Mouse (Mus musculus) intestine, embryonic 16.5 days (tissue): Measurements from ENCODE around the gene Tgds. TPM values are rescaled to one million over a fixed set of nuclear protein-coding genes. Genes with fewer than 3 reads are reported as not detected.

ENCODE experiments used
- ATAC-seq: fragments of 200-750 bp; cut with Nextera tagmentation; 2 replicates; pipeline ENCODE4 v1.8.0; 2017; ENCODE audit warnings: moderate TSS enrichment, moderate library complexity
- H3K27ac ChIP-seq: fragments of 300-500 bp; sonication (generic); 2 replicates; pipeline ENCODE4 v1.5.1; 2014; ENCODE audit warnings: mild to moderate bottlenecking, low read length
- H3K27me3 ChIP-seq: fragments of 300-500 bp; sonication (generic); replicated peaks from 2 replicates; pipeline ENCODE4 v1.6.1; 2014; ENCODE audit warnings: low read length, control low read depth, mixed read lengths; ENCODE audit not compliant: control insufficient read depth, insufficient read depth
- H3K36me3 ChIP-seq: fragments of 300-500 bp; sonication (generic); 2 replicates; pipeline ENCODE4 v1.6.1; 2014; ENCODE audit warnings: low read length, control low read depth; ENCODE audit not compliant: control insufficient read depth, insufficient read depth
- H3K4me1 ChIP-seq: fragments of 300-500 bp; sonication (generic); 2 replicates; pipeline ENCODE4 v1.6.1; 2014; ENCODE audit warnings: low read length, control low read depth, mixed read lengths; ENCODE audit not compliant: control insufficient read depth, insufficient read depth
- H3K4me2 ChIP-seq: fragments of 300-500 bp; sonication (generic); 2 replicates; pipeline ENCODE4 v1.6.1; 2014; ENCODE audit warnings: low read depth, low read length, control low read depth
- H3K4me3 ChIP-seq: fragments of 300-500 bp; sonication (generic); 2 replicates; pipeline ENCODE4 v1.5.1; 2014; ENCODE audit warnings: mild to moderate bottlenecking, low read length
- H3K9ac ChIP-seq: fragments of 300-500 bp; sonication (generic); 2 replicates; pipeline ENCODE4 v1.6.1; 2014; ENCODE audit warnings: low read depth, low read length
- H3K9me3 ChIP-seq: fragments of 300-500 bp; sonication (generic); 2 replicates; pipeline ENCODE4 v1.6.1; 2016; ENCODE audit warnings: low read length, control low read depth; ENCODE audit not compliant: control insufficient read depth
- WGBS: fragments of 180-500 bp; shearing (Covaris S2); extraction: QIAGEN DNeasy Blood & Tissue Kit; methylation state at CpG from one replicate; pipeline ENCODE4 v1.1.7; 2014; 5-methylcytosine and 5-hydroxymethylcytosine counted together
- polyA plus RNA-seq: library from polyadenylated mRNA; unstranded; fragments of >200 nt; fragmentation: Nextera tagmentation; extraction: Ambion mirVana; gene quantifications from 2 replicates; pipeline ENCODE4 v1.2.1, GENCODE M21; 2015

Gene Tgds
- polyA plus RNA-seq, 1 experiment from 2014 or later, result 31.8 TPM

GRCm38 (mm10) chr14:118083851-118084250 is 48.7 kb downstream of the Tgds start:
- WGBS, result 91% methylated on average over 6 of the region's 6 CpGs
- Histone ChIP-seq H3K36me3 (no peaks in the 10 kb centered on the region), H3K4me3 (no peak overlapping the region), H3K4me1 (0 out of 2 replicates have a peak, but pooled peaks cover 4% of the 10 kb centered on the region), H3K9me3 (no peaks in the 10 kb centered on the region), H3K4me2 (no peak overlapping the region), H3K9ac (no peak overlapping the region), H3K27ac (no peak overlapping the region), H3K27me3 (no peaks in the 10 kb centered on the region)
- no peak for ATAC-seq

GRCm38 (mm10) chr14:118080606-118081005 is 51.9 kb downstream of the Tgds start:
- Histone ChIP-seq H3K27ac (no peak overlapping the region), H3K36me3 (no peaks in the 10 kb centered on the region), H3K4me1 (no peaks in the 10 kb centered on the region), H3K27me3 (no peaks in the 10 kb centered on the region), H3K9ac (no peak overlapping the region), H3K4me2 (no peak overlapping the region), H3K9me3 (no peaks in the 10 kb centered on the region), H3K4me3 (no peak overlapping the region)
- 34% methylated on average over 11 of the region's 11 CpGs for WGBS
- ATAC-seq, result no peak

DNA sequence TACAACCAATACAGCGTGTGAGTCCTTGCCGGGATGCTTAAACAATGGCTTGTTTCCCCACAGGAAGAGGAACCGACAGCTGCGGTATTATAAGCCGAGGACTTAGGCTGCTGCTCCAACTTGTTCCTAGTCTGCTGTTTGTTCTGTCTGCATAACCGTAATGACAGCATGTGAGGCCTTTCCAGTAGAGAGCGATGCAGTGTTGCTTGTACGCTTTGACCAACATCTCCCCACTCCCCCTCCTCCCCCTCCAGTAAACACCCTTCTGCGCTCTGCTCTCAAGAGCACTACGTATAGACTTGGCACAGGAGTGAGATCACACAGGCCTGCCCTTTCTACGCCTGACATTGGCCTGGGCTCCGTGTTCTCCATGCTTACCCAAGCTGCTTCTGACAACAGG is 62.5 kb downstream of the Tgds start:
- Histone ChIP-seq H3K36me3 (no peaks in the 10 kb centered on the region), H3K9me3 (no peaks in the 10 kb centered on the region), H3K27ac (no peak overlapping the region), H3K27me3 (no peaks in the 10 kb centered on the region), H3K4me1 (no peaks in the 10 kb centered on the region), H3K4me2 (no peak overlapping the region), H3K4me3 (no peak overlapping the region), H3K9ac (no peak overlapping the region)
- 61% methylated on average over 12 of the region's 12 CpGs for WGBS
- ATAC-seq, result peak; percentile 42; the same call in 1 of the 2 replicates

DNA sequence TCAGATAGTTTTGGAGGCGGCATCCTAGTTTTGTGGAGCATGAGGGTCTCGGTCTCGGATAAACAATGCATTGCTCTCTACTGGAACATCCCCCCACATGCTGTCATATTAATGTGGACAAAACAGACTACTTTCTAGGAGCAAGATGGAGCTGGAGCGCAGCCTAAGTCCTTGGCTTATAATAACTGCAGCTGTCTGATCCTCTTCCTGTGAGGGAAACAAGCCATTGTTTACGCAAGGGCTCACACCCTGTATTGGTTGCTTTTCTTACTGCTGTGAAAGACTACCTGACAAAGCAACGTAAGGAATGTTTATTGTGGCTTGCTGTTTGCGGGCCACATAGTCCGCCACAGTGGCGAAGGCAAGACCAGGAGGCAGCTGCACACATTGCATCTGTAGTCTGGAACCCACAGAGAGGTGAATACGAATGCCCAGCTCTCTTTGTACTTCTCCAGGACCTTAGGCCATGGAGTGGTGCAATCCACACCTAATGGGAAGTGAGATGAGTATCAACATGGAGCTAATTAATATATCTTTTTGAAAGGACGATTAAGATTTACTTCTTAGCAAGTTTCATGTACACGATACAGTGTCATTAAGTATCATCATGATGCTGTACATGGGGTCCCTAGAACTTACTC is 63.0 kb downstream of the Tgds start:
- no peaks in the 10 kb centered on the region for H3K27me3 ChIP-seq
- no peak overlapping the region for H3K4me3 ChIP-seq
- no peak overlapping the region for H3K27ac ChIP-seq
- H3K9ac ChIP-seq, result no peak overlapping the region
- no peaks in the 10 kb centered on the region for H3K9me3 ChIP-seq
- H3K36me3 ChIP-seq, result no peaks in the 10 kb centered on the region
- ATAC-seq, result peak; percentile 64; the same call in 1 of the 2 replicates
- WGBS, result 77% methylated on average over 12 of the region's 12 CpGs
- H3K4me1 ChIP-seq, result no peaks in the 10 kb centered on the region
- H3K4me2 ChIP-seq, result no peak overlapping the region

Other genes starting within 250 kb of the Tgds start
- gene Dct, start 80.5 kb downstream of the Tgds start, polyA plus RNA-seq, result 1.8 TPM in 2 replicates
- 42.3 and 43.1 TPM in 2 replicates for gene Gpr180, start 4.4 kb upstream of the Tgds start, polyA plus RNA-seq
- not detected in 2 replicates for gene Sox21, start 104.3 kb upstream of the Tgds start, polyA plus RNA-seq
- not detected in 2 replicates for gene Gm9376, start 134.2 kb upstream of the Tgds start, polyA plus RNA-seq